Mouse (Mus musculus) megakaryocyte, embryonic 14.5 days (primary cell): ENCODE results near the gene Acadvl.

Experiments
- FLI1 ChIP-seq: IDR thresholded peaks from 2 replicates; pipeline ENCODE4 v1.6.1; 2012; ENCODE audit warnings: low read length, inconsistent platforms, mixed read lengths
- GATA1 ChIP-seq: IDR thresholded peaks from 3 replicates; pipeline ENCODE4 v1.6.1; 2012; ENCODE audit warnings: mixed read lengths, low read length, inconsistent platforms, borderline replicate concordance

DNA sequence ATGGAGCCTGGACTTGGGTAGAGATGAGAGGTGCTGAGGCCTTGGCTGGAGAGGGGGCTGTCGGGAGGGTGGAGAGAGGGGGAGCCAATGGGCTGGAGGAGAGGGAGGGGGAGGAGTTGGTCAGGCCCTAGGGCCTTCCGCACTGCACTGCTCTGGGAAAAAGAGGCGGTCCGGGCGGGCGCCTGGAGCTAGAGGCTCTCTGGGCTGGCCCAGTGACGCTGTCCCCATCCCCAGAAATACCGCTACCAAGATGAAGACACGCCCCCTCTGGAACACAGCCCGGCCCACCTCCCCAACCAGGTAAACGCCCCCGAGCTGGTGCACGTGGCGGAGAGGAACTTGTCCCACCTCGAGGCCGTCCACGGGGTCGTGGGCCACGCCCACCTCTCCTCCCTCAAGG is 11.5 kb upstream of the Acadvl start:
- TF ChIP-seq GATA1 (no peak), FLI1 (no peak)
